Mouse (Mus musculus): ENCODE results near the gene 2310003L06Rik.

The 2310003L06Rik gene

DNA sequence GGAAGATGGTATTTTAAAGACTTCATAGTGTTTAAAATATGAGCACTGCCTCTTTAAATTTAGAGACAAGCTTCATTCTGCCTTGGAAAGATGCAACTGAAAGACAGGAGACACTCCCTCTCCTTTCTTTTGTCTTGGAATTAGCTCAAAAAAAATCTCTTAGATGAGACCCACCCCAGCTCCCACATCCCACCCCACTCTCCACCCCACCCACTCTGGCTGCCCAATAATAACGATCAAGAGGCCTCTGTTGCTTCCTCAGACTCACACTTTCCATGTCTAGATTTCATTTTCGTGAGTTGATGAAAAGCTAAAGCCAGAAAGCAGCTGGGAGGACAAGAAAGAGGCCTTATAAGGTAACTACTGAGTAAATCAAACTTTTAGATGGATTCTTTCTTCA, at the start of gene 2310003L06Rik, which contains the start of gene Gm28434:
2310003L06Rik (plus strand) TSS at position 259 of the 400 bp plus-strand sequence.
Gm28434 (plus strand) TSS at position 317 of the 400 bp plus-strand sequence.
- no peak for DNase-seq

DNA sequence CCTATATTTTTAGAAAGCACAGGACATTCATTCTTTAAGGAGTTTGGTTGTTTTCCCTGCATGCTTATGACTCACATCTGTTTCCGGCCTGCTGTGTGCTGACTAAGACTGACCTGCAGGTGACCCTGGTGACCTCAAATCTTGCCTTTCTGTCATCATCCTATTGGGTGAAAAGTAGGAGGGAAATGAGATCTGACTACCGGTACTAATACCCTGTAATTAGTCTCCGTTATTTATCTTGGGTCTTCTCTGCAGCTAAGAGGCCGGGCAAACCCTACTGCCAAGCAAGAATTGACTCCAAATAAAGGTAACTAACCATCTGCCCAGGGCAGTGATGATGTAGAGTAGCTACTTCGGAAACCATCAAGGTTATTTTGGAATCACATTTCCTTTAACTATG, 43.9 kb upstream of the 2310003L06Rik start, which contains the start of gene Csn3:
Csn3 (plus strand) TSS at position 208 of the 400 bp plus-strand sequence.
- DNase-seq, result peak in 1 of 2 experiments; percentile 1

- DNase-seq, result no peak
Observed at GRCm38 (mm10) chr5:87931603-87932002, 37.7 kb upstream of the 2310003L06Rik start.

DNA sequence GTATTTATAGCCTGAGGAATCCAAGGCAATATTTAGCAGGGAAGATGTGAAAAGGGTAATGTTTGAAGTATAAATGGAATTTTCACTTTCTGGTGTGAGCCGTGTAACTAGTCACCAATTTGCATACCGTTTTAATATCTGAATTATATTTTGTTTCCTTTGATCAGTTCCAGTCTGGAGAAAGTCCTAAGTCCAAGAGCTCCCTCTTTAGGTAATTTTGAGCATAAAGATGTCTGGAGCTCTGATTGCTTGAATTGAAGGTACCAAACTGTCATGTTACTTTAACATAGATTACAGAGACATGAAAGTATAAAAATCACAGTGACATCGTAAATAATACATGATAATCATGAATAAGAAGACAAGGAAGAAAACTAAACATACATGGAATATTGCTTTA, 28.5 kb upstream of the 2310003L06Rik start:
- DNase-seq, result no peak

DNA sequence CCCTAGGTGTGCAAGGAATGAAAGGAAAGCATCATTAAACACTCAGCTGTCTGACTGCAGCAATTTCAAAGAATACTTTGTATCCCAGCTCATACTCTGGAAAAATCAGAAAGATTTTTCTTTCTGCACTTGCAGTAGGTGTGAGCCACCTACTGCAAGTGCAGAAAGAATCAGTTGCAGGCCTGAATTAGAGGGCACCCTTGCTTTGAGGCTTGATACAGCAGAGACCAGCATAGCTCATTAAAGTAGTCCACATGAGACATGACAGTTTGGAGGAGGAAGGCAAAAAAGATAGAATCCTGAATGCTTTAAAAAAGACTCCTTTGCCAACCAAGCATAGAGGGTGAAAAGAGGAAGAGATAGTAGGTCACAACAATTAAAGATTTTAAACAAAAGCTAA, 26.7 kb upstream of the 2310003L06Rik start:
- DNase-seq, result no peak

DNA sequence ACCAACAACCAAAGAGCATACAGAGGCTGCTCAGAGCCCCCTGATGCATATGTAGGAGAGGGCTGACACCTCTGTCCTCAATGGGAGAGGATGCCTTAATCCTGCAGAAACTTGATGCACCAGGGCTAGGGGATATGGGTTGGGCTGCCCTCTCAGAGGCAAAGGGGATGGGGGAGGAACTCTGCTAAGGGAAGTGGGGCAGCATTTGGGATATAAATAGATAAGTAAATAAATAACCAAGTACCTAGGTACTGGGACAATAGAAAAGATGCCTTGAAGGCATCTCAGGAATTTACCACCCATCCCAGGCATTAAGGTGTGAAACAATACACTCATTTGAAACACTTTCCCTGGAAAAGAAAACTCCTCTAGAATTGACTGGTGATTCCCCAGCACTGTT, 17.4 kb upstream of the 2310003L06Rik start:
- no peak for DNase-seq

- DNase-seq, result no peak
Observed at GRCm38 (mm10) chr5:87979139-87979538, 9.9 kb downstream of the 2310003L06Rik start, which contains the start of gene Cabs1. Gene Cabs1, plus strand, starts transcription at chr5:87979439.

DNA sequence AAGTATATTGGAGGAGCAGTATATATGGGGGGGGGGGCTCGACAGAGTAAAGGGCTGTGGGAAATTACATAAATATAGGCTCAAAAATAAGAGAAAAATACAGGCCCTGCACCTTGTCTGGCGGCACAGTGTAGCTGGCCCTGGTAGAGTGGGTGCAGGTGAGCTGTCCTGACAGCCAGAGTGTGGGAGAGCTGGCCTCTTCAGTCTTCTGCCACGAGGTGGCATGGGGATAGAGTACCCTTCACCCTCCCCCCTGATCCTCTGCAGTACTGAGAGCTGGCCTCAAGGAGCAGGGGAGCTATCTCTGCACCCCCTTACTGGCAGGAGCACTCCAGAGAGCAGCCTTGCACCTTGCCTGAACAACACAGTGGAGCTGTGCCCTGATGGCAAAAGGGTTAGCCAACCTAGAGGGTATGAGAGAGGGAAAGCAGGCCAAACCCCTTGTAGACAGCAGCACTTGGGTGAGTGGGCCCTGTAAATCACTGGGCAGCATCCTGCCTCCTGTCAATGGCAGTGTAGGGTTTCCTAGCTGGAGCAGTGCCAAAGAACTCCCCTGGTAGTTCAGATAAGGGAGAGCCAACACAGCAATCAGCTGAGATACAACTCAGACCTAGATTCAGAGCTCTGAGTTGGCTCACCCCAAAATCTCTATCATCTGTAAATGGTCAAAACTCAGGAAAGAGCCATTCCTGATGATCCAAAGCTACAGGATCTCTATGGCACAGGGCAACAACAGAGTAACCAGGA, 13.4 kb downstream of the 2310003L06Rik start:
- DNase-seq, result no peak

DNA sequence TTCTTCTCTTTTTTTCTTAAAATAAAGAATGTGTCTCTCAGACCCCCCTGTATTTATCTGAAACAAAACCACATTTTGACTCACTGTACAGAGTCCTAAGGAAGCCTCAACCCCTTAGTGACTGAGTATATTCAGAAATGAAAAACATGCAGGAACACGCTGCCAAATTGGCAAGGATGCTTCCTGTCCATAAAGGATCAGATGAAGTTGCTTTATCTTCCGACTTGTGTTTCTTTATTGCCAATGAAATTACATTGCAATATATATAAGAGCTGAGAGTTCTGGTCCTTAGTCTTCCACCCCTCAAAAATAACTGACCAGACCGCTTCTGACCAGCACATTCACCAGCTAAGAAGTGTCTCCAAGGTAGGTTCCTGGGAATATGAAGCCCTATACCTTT, 33.0 kb downstream of the 2310003L06Rik start, which contains the start of gene Smr3a:
Smr3a (plus strand) TSS at position 301 of the 400 bp plus-strand sequence.
- DNase-seq, result no peak

DNA sequence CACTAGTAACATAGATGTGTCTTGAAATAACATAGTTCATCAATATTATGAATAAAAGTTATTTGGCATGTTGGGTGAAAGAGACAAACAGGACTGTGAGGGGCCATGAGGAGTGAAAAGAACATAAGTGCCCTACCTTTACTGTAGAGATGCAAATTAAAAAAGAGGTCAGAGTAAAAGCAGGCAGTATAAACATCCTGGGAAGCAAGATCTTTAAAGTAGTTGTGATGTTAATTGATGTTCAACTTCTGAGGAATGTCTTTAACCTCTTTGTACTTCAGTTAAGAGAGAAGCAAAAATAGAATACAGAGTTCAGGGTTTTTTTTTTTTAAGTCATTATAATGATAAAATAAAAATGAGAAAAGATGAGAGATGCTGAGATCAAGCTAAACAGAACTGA, 36.0 kb downstream of the 2310003L06Rik start:
- DNase-seq, result no peak
